Mouse (Mus musculus): Measurements from ENCODE around the gene Dlgap1.

The Dlgap1 gene

DNA sequence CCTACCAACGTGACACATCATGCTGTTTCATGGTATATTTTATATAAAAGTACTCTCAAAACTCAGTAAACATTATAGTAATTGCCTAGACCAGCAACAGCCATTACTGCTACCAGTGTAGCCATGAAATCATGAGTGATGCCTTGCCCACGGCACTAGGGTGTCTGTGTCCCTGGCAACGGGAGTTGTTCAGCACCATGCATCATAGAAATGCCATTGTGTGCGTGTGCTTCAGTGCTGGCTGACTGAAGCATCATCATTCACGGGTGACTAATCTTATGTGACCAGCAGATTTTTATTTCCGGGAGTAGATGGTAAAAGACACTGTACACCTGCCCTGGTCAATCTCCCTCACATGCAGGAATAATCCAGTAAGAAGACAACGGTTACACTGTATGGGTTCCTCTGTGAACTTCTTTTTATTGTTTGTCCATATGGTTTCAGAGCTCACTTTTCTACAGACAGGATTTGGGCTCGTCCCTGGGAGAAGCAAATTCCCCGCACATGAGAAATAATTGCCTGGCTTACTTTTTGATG, 203.7 kb downstream of the Dlgap1 start:
- 71% methylated on average over 9 of the region's 9 CpGs for WGBS

DNA sequence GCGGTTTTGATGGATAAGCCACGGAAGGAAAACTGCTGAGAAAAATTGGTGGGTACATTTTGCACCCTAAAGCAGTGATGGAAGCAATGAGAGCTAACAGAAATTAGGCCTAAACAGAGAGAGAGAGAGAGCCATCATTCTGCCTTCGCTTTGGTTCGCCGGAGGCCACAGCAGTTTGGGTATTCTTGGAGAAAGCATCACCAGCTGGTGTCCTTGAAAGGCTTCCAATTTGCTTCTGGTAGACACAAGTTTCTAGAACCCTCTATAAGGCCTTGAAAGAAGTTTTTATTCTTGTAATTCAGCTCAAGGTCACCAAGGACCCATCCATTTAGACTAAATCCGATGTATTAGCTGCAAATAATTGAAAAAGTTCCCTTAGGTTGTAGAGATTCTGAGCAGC, 205.0 kb downstream of the Dlgap1 start:
- 61% methylated on average over 6 of the region's 6 CpGs for WGBS

- 83% methylated on average over 6 of the region's 6 CpGs for WGBS
These were observed 222.4 kb downstream of the Dlgap1 start for GRCm38 (mm10) chr17:70191228-70191627.

DNA sequence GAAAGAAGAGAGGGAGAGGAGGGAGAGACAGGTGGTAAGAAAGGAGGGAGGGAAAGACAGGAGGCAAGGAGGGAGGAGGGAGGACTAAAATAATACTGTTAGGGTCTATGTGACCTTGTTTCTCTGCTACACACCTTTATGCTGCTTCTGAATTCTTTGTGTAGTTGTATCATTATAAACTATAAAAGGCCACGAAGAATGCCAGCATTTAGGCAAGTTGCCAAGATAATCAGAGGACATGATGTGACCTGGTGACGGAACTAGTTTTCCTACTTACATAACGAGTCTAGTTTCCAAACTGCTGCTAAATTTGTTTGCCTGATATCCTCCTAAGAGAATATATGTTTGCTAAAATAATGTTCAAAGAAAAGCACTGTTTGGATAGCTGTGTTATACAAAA, 254.0 kb downstream of the Dlgap1 start:
- 38% methylated on average over 3 of the region's 3 CpGs for WGBS

- 38% methylated on average over 7 of the region's 7 CpGs for WGBS
These were observed 278.5 kb downstream of the Dlgap1 start for GRCm38 (mm10) chr17:70247342-70247741.

DNA sequence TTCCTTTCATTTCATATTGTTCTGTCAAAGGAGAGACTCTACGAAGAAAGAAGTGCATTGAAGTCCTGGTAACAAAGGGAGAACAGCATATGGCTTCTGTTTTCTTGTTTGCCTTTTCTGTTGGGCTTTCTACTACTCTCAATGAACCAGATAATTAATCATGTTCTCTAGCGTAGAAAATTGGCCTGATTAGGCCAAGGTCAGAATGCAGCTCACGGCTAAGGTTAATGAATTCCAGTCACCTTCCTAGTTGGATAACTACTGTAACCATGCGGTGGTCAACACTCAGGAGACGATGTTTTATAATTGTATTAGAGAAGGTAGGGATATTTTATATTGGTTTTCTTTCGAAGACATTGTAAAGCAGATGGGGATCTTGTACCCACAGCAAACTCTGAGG, 279.4 kb downstream of the Dlgap1 start:
- WGBS: 76% methylated on average over 6 of the region's 6 CpGs

GRCm38 (mm10) chr17:70252476-70252875, 283.6 kb downstream of the Dlgap1 start:
- WGBS: 86% methylated on average over 3 of the region's 3 CpGs

DNA sequence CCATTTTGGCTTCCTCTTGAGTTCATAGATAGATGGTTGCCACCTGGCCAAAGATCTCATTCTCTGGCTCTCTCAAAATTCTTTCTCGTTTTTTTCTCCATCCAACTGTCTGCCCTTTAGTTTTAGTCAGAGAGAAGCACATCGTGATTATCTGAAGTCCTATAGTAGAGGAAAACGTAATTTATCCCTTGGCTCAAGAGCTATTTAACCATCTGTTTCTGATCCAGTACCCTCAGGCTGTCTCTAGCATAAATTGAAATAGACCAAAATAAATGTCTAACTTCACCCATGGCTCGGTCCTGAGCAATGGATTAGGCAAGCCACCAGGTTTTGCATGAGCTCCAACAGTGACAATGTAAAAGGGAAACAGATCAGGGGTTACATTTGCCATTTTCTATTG, 287.5 kb downstream of the Dlgap1 start:
- WGBS: 56% methylated on average over 4 of the region's 4 CpGs

GRCm38 (mm10) chr17:70263156-70263555, 294.3 kb downstream of the Dlgap1 start:
- WGBS: 74% methylated on average over 3 of the region's 3 CpGs

DNA sequence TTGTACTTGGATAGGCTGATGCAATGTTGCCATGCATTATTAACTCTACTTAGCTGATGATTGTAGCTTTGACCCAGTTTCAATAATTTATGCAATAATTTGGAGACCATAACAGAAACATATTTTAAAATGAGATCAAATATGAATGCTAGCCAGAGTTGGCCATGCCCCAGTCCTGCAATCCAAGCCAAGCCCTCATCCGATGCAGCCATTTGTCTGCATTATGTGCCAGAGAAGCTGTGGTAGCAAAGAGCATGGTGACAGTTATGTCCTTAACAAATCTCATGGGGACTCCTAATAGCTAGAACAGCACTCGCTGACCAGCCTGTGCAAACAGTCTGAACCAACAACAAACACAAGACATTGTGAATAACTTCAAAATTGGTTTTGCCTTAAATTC, 303.3 kb downstream of the Dlgap1 start:
- 77% methylated on average over 2 of the region's 2 CpGs for WGBS

DNA sequence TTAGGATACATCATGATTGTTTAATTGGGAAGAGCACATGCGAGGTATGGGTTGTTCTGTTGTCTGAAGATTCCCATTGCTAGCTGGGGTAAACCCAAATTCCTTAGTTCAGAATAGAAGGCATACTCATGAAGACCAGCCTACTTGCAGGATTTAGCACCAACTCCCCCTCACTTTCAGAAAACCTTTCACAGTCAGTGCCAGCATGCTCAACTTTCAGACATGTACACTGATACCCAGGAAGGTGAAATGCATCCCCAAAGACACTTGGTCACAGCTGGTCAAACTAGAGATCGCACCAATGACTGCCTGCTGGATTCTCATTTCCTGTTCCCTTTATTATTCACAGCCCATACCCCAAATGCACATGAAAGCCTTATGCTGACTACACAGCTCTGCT, 318.8 kb downstream of the Dlgap1 start:
- 70% methylated on average over 2 of the region's 2 CpGs for WGBS

- WGBS: 52% methylated on average over 7 of the region's 7 CpGs
These were observed 325.2 kb downstream of the Dlgap1 start for GRCm38 (mm10) chr17:70294106-70294505.

GRCm38 (mm10) chr17:70301941-70302478, 333.1 kb downstream of the Dlgap1 start:
- 40% methylated on average over 9 of the region's 9 CpGs for WGBS

- 53% methylated on average over 2 of the region's 2 CpGs for WGBS
These were observed 333.8 kb downstream of the Dlgap1 start for GRCm38 (mm10) chr17:70302656-70303055.

DNA sequence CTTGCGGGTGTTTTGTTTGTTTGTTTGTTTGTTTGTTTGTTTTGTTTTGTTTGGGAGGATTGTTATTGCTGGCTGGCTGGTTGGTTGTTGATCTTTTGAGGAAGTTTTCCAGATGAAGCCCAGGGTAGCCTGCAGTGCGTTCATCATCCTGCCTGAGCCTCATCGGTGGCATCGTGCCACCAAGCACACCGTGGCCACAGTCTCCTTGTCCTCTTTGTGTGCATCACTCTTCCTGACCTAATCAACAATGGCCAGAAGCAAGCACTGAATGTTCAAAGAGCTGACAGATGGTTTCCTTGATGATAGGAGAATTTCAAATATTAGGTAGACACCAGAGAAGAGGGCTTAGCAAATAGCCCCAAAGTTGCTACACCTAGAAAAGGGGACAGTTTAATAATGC, 336.1 kb downstream of the Dlgap1 start:
- 76% methylated on average over 5 of the region's 5 CpGs for WGBS

DNA sequence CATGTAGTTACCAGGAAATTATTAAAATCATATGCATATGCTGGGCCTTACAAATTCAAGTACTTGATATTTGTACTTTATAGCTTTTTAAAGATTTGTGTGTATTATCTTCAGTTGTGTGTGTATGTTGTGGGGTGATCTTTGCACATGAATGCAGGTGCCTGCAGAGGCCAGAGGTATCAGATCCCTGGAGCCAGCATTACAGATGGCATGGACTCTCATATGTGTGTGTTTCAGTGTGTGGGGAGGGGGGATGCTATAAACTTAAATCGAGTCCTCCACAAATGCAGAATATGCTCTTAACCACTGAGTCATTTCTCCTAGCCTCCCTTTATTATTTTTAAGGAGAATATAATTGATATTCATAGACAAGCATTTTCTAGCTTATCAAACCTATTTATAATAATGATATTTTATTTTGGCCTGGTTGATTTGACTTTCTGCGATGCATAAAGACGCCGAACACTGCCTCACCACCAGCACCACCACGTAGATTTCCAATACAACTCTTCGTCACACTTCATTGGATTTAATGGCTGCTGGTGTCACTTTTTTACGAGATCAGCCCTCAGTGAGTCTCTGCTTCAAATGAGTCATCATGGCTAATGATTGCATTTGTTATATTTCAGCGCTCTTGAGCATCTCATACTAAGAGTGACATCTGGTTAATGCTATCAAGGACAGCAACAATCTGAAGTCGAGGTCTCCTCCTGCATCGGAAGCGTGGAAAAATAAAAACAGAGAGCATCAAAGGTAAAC, 338.7 kb downstream of the Dlgap1 start:
- WGBS: 54% methylated on average over 11 of the region's 11 CpGs

GRCm38 (mm10) chr17:70308364-70309231, 339.7 kb downstream of the Dlgap1 start:
- WGBS: 54% methylated on average over 22 of the region's 22 CpGs

DNA sequence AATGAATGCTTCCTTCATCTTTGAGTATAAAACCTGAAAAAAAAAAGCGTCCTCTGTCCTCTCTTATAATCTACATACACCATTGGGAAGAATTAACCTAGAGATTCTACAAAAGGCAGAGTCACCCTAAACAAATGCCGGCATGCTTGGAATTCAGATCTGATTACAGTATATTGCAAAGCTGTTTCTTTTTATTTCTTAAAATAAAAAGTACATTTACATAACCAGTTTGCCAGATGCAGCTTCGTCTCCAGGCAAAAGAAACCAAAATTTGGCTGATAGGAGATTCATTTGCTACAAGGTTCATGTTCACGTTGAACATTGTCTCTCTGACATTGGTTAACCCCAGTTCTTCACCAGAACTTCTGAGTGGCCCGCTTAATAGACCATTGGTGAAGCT, 347.5 kb downstream of the Dlgap1 start:
- WGBS: 47% methylated on average over 5 of the region's 5 CpGs

GRCm38 (mm10) chr17:70317779-70318178, 348.9 kb downstream of the Dlgap1 start:
- WGBS: 57% methylated on average over 7 of the region's 7 CpGs

DNA sequence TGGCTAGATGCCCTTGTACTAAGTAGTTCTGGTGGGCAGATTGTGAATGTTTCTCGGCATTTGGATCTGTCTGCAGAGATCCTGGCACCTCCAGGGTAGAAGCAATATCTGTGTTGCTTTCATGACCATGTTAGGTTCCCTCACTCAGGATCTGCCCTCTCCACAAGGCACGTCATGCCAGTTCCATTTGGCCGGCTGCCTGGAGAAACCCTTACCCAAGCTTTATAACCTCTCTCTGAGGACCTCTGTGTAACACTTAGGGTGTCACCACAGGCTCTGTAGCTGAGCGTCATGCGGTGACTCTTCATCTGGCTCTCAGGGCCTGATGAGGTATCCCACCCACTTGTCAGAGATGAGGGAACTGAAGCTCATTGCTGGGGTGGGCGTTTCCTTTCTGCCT, 353.1 kb downstream of the Dlgap1 start:
- WGBS: 76% methylated on average over 6 of the region's 6 CpGs

DNA sequence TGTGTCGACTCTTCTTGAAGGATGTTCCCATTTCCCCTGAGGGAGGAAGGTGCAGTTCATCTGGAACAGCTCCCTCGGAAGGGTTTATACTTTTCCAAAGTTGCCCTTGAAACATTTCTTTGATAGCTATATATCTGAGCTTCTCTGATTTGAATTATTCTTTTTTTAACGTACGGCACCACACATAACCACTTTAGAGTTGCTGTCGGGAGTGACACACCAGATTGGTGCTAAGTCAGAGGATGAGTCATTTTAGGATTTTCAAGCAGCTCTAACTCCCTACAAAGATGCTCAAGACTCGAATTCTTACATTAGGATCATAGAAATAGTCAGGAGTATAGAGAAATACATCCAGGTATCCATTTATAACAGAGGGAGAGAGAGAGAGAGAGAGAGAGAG, 364.6 kb downstream of the Dlgap1 start:
- 42% methylated on average over 6 of the region's 6 CpGs for WGBS

GRCm38 (mm10) chr17:70334171-70334570, 365.3 kb downstream of the Dlgap1 start:
- 25% methylated on average over 3 of the region's 3 CpGs for WGBS
